Mouse (Mus musculus) layer of hippocampus, postnatal 25 days (tissue): ENCODE measurements around the gene Olfr57. TPM values are rescaled to one million over a fixed set of nuclear protein-coding genes. Genes with fewer than 3 reads are reported as not detected.
"Not testable (repeated sequence)": the region's sequence is repeated elsewhere in the genome, so short reads cannot be mapped to it uniquely, and the experiment has no call there.

Experiments used
- DNase-seq, 2 experiments: peaks; one replicate each; pipeline ENCODE4 v3.0.0; 2022; ENCODE audit warnings: mixed read lengths in 2 of 2, low spot score in 1 of 2; ENCODE audit errors: extremely low spot score in 1 of 2
- total RNA-seq, 2 experiments: library from RNA; stranded (reverse); gene quantifications; 2 replicates each; pipeline ENCODE4 v1.2.3; 2021

Gene Olfr57
- total RNA-seq, result not detected

GRCm38 (mm10) chr10:79028441-79028840, at the start of gene Olfr57:
Gene Olfr57 (plus strand): TSS chr10:79028741.
- no peak for DNase-seq

GRCm38 (mm10) chr10:78980750-78981149, 47.8 kb upstream of the Olfr57 start, which contains the start of gene Olfr1352:
Gene Olfr1352 (plus strand): TSS chr10:78981050.
- DNase-seq, result no peak

GRCm38 (mm10) chr10:79012172-79012571, 16.4 kb upstream of the Olfr57 start, which contains the start of gene Olfr1351:
Gene Olfr1351 (plus strand): TSS chr10:79012472.
- no peak for DNase-seq

- DNase-seq, result not testable (repeated sequence)
Observed at GRCm38 (mm10) chr10:79042457-79042856, 13.9 kb downstream of the Olfr57 start.

- DNase-seq, result not testable (repeated sequence)
Observed at GRCm38 (mm10) chr10:79057370-79057769, 28.8 kb downstream of the Olfr57 start.

Other genes starting within 250 kb of the Olfr57 start
- gene Slc1a6, start 248.2 kb upstream of the Olfr57 start, total RNA-seq, result 10 to 100 TPM; 11.0 to 12.5 TPM
- gene Olfr1356, start 176.6 kb upstream of the Olfr57 start, total RNA-seq, result not detected
- not detected for gene Olfr1355, start 153.2 kb upstream of the Olfr57 start, total RNA-seq
- gene Olfr1354, start 115.6 kb upstream of the Olfr57 start, total RNA-seq, result not detected
- not detected for gene Olfr8, start 78.1 kb upstream of the Olfr57 start, total RNA-seq
- not detected for gene Olfr1353, start 65.4 kb upstream of the Olfr57 start, total RNA-seq
- not detected for gene Olfr1352, start 47.7 kb upstream of the Olfr57 start, total RNA-seq
- gene Olfr1351, start 16.3 kb upstream of the Olfr57 start, total RNA-seq, result not detected
- 10 to 100 TPM; 22.6 to 24.5 TPM for gene 2610008E11Rik, start 68.9 kb downstream of the Olfr57 start, total RNA-seq
- gene Vmn2r80, start 120.0 kb downstream of the Olfr57 start, total RNA-seq, result not detected
- gene Vmn2r81, start 219.0 kb downstream of the Olfr57 start, total RNA-seq, result not detected